Mouse (Mus musculus): Measurements from ENCODE around the gene Pkd1. TPM values are rescaled to one million over a fixed set of nuclear protein-coding genes. Genes with fewer than 3 reads are reported as not detected.

Gene Pkd1
- polyA plus RNA-seq, 1 experiment from 2014 or later = 9.6 TPM

GRCm38 (mm10) chr17:24513609-24514008 is 36.0 kb upstream of the Pkd1 start:
- peaks cover 13% of the 10 kb centered on the region for H3K36me3 ChIP-seq (replicated peaks; ENCODE audit: control insufficient read depth, insufficient read depth, low read depth, low read length)
- no peaks in the 10 kb centered on the region for H3K4me1 ChIP-seq (ENCODE audit: control insufficient read depth, insufficient read depth, low read length)
- H3K27ac ChIP-seq (replicated peaks; ENCODE audit: low read depth, low read length) = no peak overlapping the region
- WGBS = 58% methylated on average over 5 of the region's 5 CpGs
- no peaks in the 10 kb centered on the region for H3K27me3 ChIP-seq (ENCODE audit: control insufficient read depth, insufficient read depth, low read length)
- no peaks in the 10 kb centered on the region for H3K9me3 ChIP-seq (replicated peaks; ENCODE audit: control insufficient read depth, low read length)
- H3K4me3 ChIP-seq (ENCODE audit: low read depth, low read length) = no peak overlapping the region
- no peak overlapping the region for H3K9ac ChIP-seq (replicated peaks; ENCODE audit: low read length)
- no peak overlapping the region for H3K4me2 ChIP-seq (ENCODE audit: low read depth, low read length)
- ATAC-seq (replicated peaks; ENCODE audit: insufficient number of reproducible peaks, low FRiP score, low TSS enrichment, low read depth) (no peak), DNase-seq (ENCODE audit: low spot score) (peak; percentile 56)

GRCm38 (mm10) chr17:24514270-24515257 is 35.1 kb upstream of the Pkd1 start:
- Histone ChIP-seq H3K4me2 (ENCODE audit: low read depth, low read length) (no peak overlapping the region), H3K9ac (replicated peaks; ENCODE audit: low read length) (no peak overlapping the region), H3K4me3 (ENCODE audit: low read depth, low read length) (no peak overlapping the region), H3K27ac (replicated peaks; ENCODE audit: low read depth, low read length) (no peak overlapping the region), H3K36me3 (replicated peaks; ENCODE audit: control insufficient read depth, insufficient read depth, low read depth, low read length) (peaks cover 7% of the 10 kb centered on the region), H3K9me3 (replicated peaks; ENCODE audit: control insufficient read depth, low read length) (no peaks in the 10 kb centered on the region), H3K4me1 (ENCODE audit: control insufficient read depth, insufficient read depth, low read length) (no peaks in the 10 kb centered on the region), H3K27me3 (ENCODE audit: control insufficient read depth, insufficient read depth, low read length) (no peaks in the 10 kb centered on the region)
- 89% methylated on average over 24 of the region's 24 CpGs for WGBS
- DNase-seq (ENCODE audit: low spot score) (no peak), ATAC-seq (replicated peaks; ENCODE audit: insufficient number of reproducible peaks, low FRiP score, low TSS enrichment, low read depth) (no peak)

- Histone ChIP-seq H3K36me3 (replicated peaks; ENCODE audit: control insufficient read depth, insufficient read depth, low read depth, low read length) (no peaks in the 10 kb centered on the region; the same call in 1 of the 2 replicates), H3K4me2 (ENCODE audit: low read depth, low read length) (no peak overlapping the region)
- 89% methylated on average over 4 of the region's 4 CpGs for WGBS
These were observed 29.2 kb upstream of the Pkd1 start for GRCm38 (mm10) chr17:24520450-24520849.

GRCm38 (mm10) chr17:24524734-24525133 is 24.9 kb upstream of the Pkd1 start:
- peaks cover under 1% of the 10 kb centered on the region for H3K4me1 ChIP-seq (ENCODE audit: control insufficient read depth, insufficient read depth, low read length)
- H3K9me3 ChIP-seq (replicated peaks; ENCODE audit: control insufficient read depth, low read length) = no peaks in the 10 kb centered on the region
- H3K27me3 ChIP-seq (ENCODE audit: control insufficient read depth, insufficient read depth, low read length) = no peaks in the 10 kb centered on the region
- no peak overlapping the region for H3K4me2 ChIP-seq (ENCODE audit: low read depth, low read length)
- no peak for DNase-seq (ENCODE audit: low spot score)
- no peak overlapping the region for H3K27ac ChIP-seq (replicated peaks; ENCODE audit: low read depth, low read length)
- H3K36me3 ChIP-seq (replicated peaks; ENCODE audit: control insufficient read depth, insufficient read depth, low read depth, low read length) = peaks cover under 1% of the 10 kb centered on the region
- no peak overlapping the region for H3K4me3 ChIP-seq (ENCODE audit: low read depth, low read length)
- 92% methylated on average over 2 of the region's 2 CpGs for WGBS
- no peak for ATAC-seq (replicated peaks; ENCODE audit: insufficient number of reproducible peaks, low FRiP score, low TSS enrichment, low read depth)
- no peak overlapping the region for H3K9ac ChIP-seq (replicated peaks; ENCODE audit: low read length)

More at GRCm38 (mm10) chr17:24520450-24520849, 29.2 kb upstream of the Pkd1 start:
- Histone ChIP-seq H3K4me1 (ENCODE audit: control insufficient read depth, insufficient read depth, low read length) (no peaks in the 10 kb centered on the region), H3K27me3 (ENCODE audit: control insufficient read depth, insufficient read depth, low read length) (no peaks in the 10 kb centered on the region), H3K9ac (replicated peaks; ENCODE audit: low read length) (no peak overlapping the region), H3K9me3 (replicated peaks; ENCODE audit: control insufficient read depth, low read length) (no peaks in the 10 kb centered on the region), H3K27ac (replicated peaks; ENCODE audit: low read depth, low read length) (no peak overlapping the region), H3K4me3 (ENCODE audit: low read depth, low read length) (no peak overlapping the region)
- ATAC-seq (replicated peaks; ENCODE audit: insufficient number of reproducible peaks, low FRiP score, low TSS enrichment, low read depth) = no peak
- DNase-seq (ENCODE audit: low spot score) = no peak

- WGBS = under 1% methylated on average over 19 of the region's 19 CpGs
- Histone ChIP-seq H3K9ac (replicated peaks; ENCODE audit: low read length) (peak overlapping the region; percentile 80), H3K4me3 (ENCODE audit: low read depth, low read length) (peak overlapping the region; percentile 57), H3K4me1 (ENCODE audit: control insufficient read depth, insufficient read depth, low read length) (peaks cover 7% of the 10 kb centered on the region), H3K9me3 (replicated peaks; ENCODE audit: control insufficient read depth, low read length) (no peaks in the 10 kb centered on the region), H3K27me3 (ENCODE audit: control insufficient read depth, insufficient read depth, low read length) (no peaks in the 10 kb centered on the region), H3K4me2 (ENCODE audit: low read depth, low read length) (peak overlapping the region; percentile 55), H3K27ac (replicated peaks; ENCODE audit: low read depth, low read length) (peak overlapping the region; percentile 30), H3K36me3 (replicated peaks; ENCODE audit: control insufficient read depth, insufficient read depth, low read depth, low read length) (peaks cover 3% of the 10 kb centered on the region)
- ATAC-seq (replicated peaks; ENCODE audit: insufficient number of reproducible peaks, low FRiP score, low TSS enrichment, low read depth) (no peak), DNase-seq (ENCODE audit: low spot score) (peak; percentile 44)
These were observed 22.3 kb upstream of the Pkd1 start for GRCm38 (mm10) chr17:24527315-24527714.

- Histone ChIP-seq H3K27ac (replicated peaks; ENCODE audit: low read depth, low read length) (peak within 1 kb of the TSS; percentile 57), H3K27me3 (ENCODE audit: control insufficient read depth, insufficient read depth, low read length) (no peaks in the 10 kb centered on the region), H3K4me3 (ENCODE audit: low read depth, low read length) (peak within 1 kb of the TSS; percentile 58), H3K9me3 (replicated peaks; ENCODE audit: control insufficient read depth, low read length) (no peaks in the 10 kb centered on the region), H3K9ac (replicated peaks; ENCODE audit: low read length) (peak within 1 kb of the TSS; percentile 81), H3K4me2 (ENCODE audit: low read depth, low read length) (peak within 1 kb of the TSS; percentile 55), H3K4me1 (ENCODE audit: control insufficient read depth, insufficient read depth, low read length) (peaks cover 7% of the 10 kb centered on the region), H3K36me3 (replicated peaks; ENCODE audit: control insufficient read depth, insufficient read depth, low read depth, low read length) (peaks cover 3% of the 10 kb centered on the region)
- DNase-seq (ENCODE audit: low spot score) (peak; percentile 99), ATAC-seq (replicated peaks; ENCODE audit: insufficient number of reproducible peaks, low FRiP score, low TSS enrichment, low read depth) (peak; percentile 97)
- under 1% methylated on average over 40 of the region's 40 CpGs for WGBS
These were observed 21.7 kb upstream of the Pkd1 start, which contains the start of gene Traf7 for GRCm38 (mm10) chr17:24527723-24528559. Gene Traf7 (minus strand): TSS chr17:24527938.

GRCm38 (mm10) chr17:24528560-24528918 is 21.1 kb upstream of the Pkd1 start:
- no peak for DNase-seq (ENCODE audit: low spot score)

More at GRCm38 (mm10) chr17:24528560-24528918, 21.1 kb upstream of the Pkd1 start:
- peaks cover 3% of the 10 kb centered on the region for H3K36me3 ChIP-seq (replicated peaks; ENCODE audit: control insufficient read depth, insufficient read depth, low read depth, low read length)
- H3K4me1 ChIP-seq (ENCODE audit: control insufficient read depth, insufficient read depth, low read length) = peaks cover 11% of the 10 kb centered on the region
- peak overlapping the region; percentile 57 for H3K27ac ChIP-seq (replicated peaks; ENCODE audit: low read depth, low read length)
- no peaks in the 10 kb centered on the region for H3K9me3 ChIP-seq (replicated peaks; ENCODE audit: control insufficient read depth, low read length)
- no peaks in the 10 kb centered on the region for H3K27me3 ChIP-seq (ENCODE audit: control insufficient read depth, insufficient read depth, low read length)
- under 1% methylated on average over 8 of the region's 8 CpGs for WGBS
- H3K4me2 ChIP-seq (ENCODE audit: low read depth, low read length) = peak overlapping the region; percentile 51
- peak overlapping the region; percentile 81 for H3K9ac ChIP-seq (replicated peaks; ENCODE audit: low read length)
- H3K4me3 ChIP-seq (ENCODE audit: low read depth, low read length) = peak overlapping the region; percentile 58
- no peak for ATAC-seq (replicated peaks; ENCODE audit: insufficient number of reproducible peaks, low FRiP score, low TSS enrichment, low read depth)

Measured in embryonic facial prominence, embryonic 11.5 days (tissue).